Mouse (Mus musculus) CH12.LX (cell line): Measurements from ENCODE around the gene Fam90a1b.

Source experiments
- CTCF ChIP-seq, 2 experiments: IDR thresholded peaks in 1 of 2; conservative IDR thresholded peaks in 1 of 2; 2 replicates each; pipeline ENCODE4 v1.5.1; 2011 to 2012; ENCODE audit warnings: low read depth in 2 of 2, low read length in 2 of 2, improper control_type of control experiment in 1 of 2, inconsistent platforms in 1 of 2, mild to moderate bottlenecking in 1 of 2, moderate library complexity in 1 of 2
- EP300 ChIP-seq: IDR thresholded peaks from 2 replicates; pipeline ENCODE4 v1.6.1; 2011; ENCODE audit warnings: low read length, improper control_type of control experiment
- JUND ChIP-seq: conservative IDR thresholded peaks from 2 replicates; pipeline ENCODE4 v1.6.1; 2011; ENCODE audit warnings: low read depth, low read length, improper control_type of control experiment
- MAFK ChIP-seq: IDR thresholded peaks from 2 replicates; pipeline ENCODE4 v1.6.1; 2011; ENCODE audit warnings: low read length, improper control_type of control experiment; ENCODE audit not compliant: insufficient replicate concordance
- POLR2AphosphoS2 ChIP-seq: IDR thresholded peaks from 2 replicates; pipeline ENCODE4 v1.6.1; 2011; ENCODE audit warnings: low read depth, low read length, improper control_type of control experiment

DNA sequence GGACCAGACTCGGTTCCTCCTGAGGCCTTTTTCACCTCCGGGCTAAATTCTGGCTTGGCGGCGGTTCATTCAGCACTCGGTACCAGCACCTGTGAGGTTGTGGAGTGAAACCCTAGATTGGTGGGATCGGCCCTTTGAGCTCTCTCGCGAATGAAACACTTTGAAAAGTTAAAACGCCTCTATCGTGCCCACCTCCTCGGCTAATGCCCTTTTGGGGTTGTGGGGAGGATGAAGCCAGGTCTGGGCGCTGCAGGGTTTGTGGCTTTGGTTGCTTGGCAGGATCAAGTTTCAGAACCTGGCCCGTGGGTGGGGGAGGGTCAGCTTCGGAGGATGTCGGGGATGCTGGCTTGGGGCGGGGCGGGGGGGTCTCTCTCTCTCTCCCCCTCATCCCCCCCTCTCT, 671 bp upstream of the Fam90a1b start:
- TF ChIP-seq EP300 (no peak), POLR2AphosphoS2 (no peak), CTCF (conservative IDR thresholded peaks at IDR 0.05 in 1 of 2, IDR thresholded peaks at IDR 0.05 in 1 of 2; ENCODE audit: low read depth in 2 of 2, low read length in 2 of 2) (no peak), JUND (no peak), MAFK (no peak)
